Mouse (Mus musculus) embryonic fibroblast, embryonic 13.5 days (primary cell): ENCODE data around the gene Nsun4. TPM values are rescaled to one million over a fixed set of nuclear protein-coding genes. Genes with fewer than 3 reads are reported as not detected.
A peak's percentile ranks its signal among the peaks of the same experiment; 100 is the strongest.

Experiments
- H3K27ac ChIP-seq: 2 replicates; pipeline ENCODE4 v1.5.1; 2012; ENCODE audit warnings: low read length, control low read depth, inconsistent platforms; ENCODE audit not compliant: insufficient read depth
- H3K4me1 ChIP-seq: 2 replicates; pipeline ENCODE4 v1.6.1; 2011; ENCODE audit warnings: low read length; ENCODE audit not compliant: control insufficient read depth, insufficient read depth
- H3K4me3 ChIP-seq: 2 replicates; pipeline ENCODE4 v1.5.1; 2011; ENCODE audit warnings: mild to moderate bottlenecking, control low read depth, low read length; ENCODE audit not compliant: insufficient read depth
- CTCF ChIP-seq: IDR thresholded peaks from 2 replicates; pipeline ENCODE4 v1.5.1; 2011; ENCODE audit warnings: mild to moderate bottlenecking, control low read depth, low read length, moderate library complexity, borderline replicate concordance; ENCODE audit not compliant: insufficient read depth
- POLR2A ChIP-seq: IDR thresholded peaks from 2 replicates; pipeline ENCODE4 v1.6.1; 2011; ENCODE audit warnings: low read depth, mild to moderate bottlenecking, control low read depth, low read length, moderate library complexity
- polyA plus RNA-seq: library from polyadenylated mRNA; stranded (reverse); fragments of >200 nt; gene quantifications from 2 replicates; pipeline ENCODE4 v1.2.4, GENCODE M21; 2011; ENCODE audit warnings: low read depth; ENCODE audit not compliant: missing spikeins, insufficient read length

Nsun4 gene
- polyA plus RNA-seq, 1 experiment = 13.0 TPM

GRCm38 (mm10) chr4:116048130-116048920, 5.4 kb downstream of the Nsun4 start:
- Histone ChIP-seq H3K4me1 (no peaks in the 10 kb centered on the region; the same call in 1 of the 2 replicates), H3K4me3 (no peak overlapping the region), H3K27ac (no peak overlapping the region)
- TF ChIP-seq CTCF (no peak), POLR2A (no peak)

DNA sequence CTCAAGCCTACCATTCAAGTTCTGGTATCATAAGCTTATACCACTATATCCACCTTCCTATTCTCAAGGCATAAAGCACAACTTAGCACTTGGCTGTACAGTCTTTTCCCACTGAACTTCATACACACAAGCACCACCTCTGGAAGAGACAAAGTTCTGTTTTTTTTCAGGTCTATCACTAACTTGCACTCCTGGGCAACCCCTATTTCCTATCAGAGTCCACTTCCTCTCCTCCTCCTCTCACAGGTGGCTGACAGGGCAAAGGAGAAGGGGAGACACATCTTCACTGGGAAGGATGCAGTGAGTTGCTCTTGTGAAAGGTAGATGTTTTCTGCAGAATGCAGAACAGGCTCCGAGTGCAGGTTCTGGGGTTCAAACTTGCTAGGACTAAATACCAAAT, 6.0 kb downstream of the Nsun4 start:
- Histone ChIP-seq H3K4me3 (no peak overlapping the region), H3K27ac (no peak overlapping the region), H3K4me1 (no peaks in the 10 kb centered on the region; the same call in 1 of the 2 replicates)
- TF ChIP-seq CTCF (no peak), POLR2A (no peak)

DNA sequence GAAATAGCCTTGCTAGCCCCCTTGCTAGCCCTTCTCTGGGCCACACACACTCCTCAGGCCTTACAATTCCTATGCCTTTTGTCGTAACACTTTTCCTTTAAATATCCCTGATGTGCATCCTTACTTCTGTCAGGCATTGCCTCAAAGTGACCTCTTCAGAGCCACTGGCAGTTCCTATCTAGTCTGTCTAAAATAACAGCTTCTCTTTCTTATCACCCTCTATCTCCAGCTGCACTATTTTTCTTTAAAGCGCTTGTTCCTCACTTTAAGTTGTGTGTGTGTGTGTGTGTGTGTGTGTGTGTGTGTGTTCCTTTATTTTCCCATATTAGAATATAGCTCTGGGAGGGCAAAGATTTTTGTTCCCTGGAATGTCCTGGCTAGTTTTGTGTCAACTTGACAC, 7.1 kb downstream of the Nsun4 start:
- Histone ChIP-seq H3K4me3 (no peak overlapping the region), H3K27ac (no peak overlapping the region), H3K4me1 (no peaks in the 10 kb centered on the region)
- no peak for TF ChIP-seq POLR2A
- no peak for TF ChIP-seq CTCF

- Histone ChIP-seq H3K4me1 (no peaks in the 10 kb centered on the region), H3K27ac (no peak overlapping the region), H3K4me3 (no peak overlapping the region)
- TF ChIP-seq POLR2A (no peak), CTCF (no peak)
Measured at GRCm38 (mm10) chr4:116042186-116042585, 11.5 kb downstream of the Nsun4 start.

- no peak overlapping the region for H3K4me3 ChIP-seq
- no peak overlapping the region for H3K27ac ChIP-seq
- H3K4me1 ChIP-seq = no peaks in the 10 kb centered on the region
- TF ChIP-seq CTCF (no peak), POLR2A (no peak)
Measured at GRCm38 (mm10) chr4:116040466-116040865, 13.2 kb downstream of the Nsun4 start.

- TF ChIP-seq CTCF (no peak), POLR2A (no peak)
- Histone ChIP-seq H3K4me3 (no peak overlapping the region), H3K27ac (no peak overlapping the region), H3K4me1 (no peaks in the 10 kb centered on the region)
Measured at GRCm38 (mm10) chr4:116033374-116033773, 20.3 kb downstream of the Nsun4 start.

- H3K27ac ChIP-seq = no peak overlapping the region
- TF ChIP-seq CTCF (no peak), POLR2A (no peak)
Measured at GRCm38 (mm10) chr4:116032906-116033305, 20.8 kb downstream of the Nsun4 start.

GRCm38 (mm10) chr4:116017902-116018746, 35.6 kb downstream of the Nsun4 start, which contains the start of gene Faah:
Gene Faah (minus strand): TSS chr4:116017926.
- Histone ChIP-seq H3K4me1 (no peaks in the 10 kb centered on the region), H3K27ac (no peak within 1 kb of the TSS), H3K4me3 (peak within 1 kb of the TSS; percentile 44)
- no peak for TF ChIP-seq CTCF
- TF ChIP-seq POLR2A = no peak

More at GRCm38 (mm10) chr4:116032906-116033305, 20.8 kb downstream of the Nsun4 start:
- Histone ChIP-seq H3K4me1 (no peaks in the 10 kb centered on the region), H3K4me3 (no peak overlapping the region)

- Histone ChIP-seq H3K27ac (no peak overlapping the region), H3K4me3 (peak overlapping the region; percentile 44), H3K4me1 (no peaks in the 10 kb centered on the region)
- TF ChIP-seq POLR2A (no peak), CTCF (no peak)
Measured at GRCm38 (mm10) chr4:116017300-116017901, 36.3 kb downstream of the Nsun4 start.
